Mouse (Mus musculus): ENCODE data around the gene Ptpn6.

GRCm38 (mm10) chr6:124716864-124717490 lies 21.5 kb downstream of the Ptpn6 start:
- no peak for TF ChIP-seq USF2 (IDR thresholded peaks at IDR 0.05; ENCODE audit: borderline replicate concordance in 1 of 2, insufficient read depth in 1 of 2, low read depth in 1 of 2, low read length in 2 of 2)
- TF ChIP-seq EP300 (IDR thresholded peaks at IDR 0.05; ENCODE audit: low read depth in 1 of 2, low read length in 2 of 2), result no peak
- TF ChIP-seq E2F4 (IDR thresholded peaks at IDR 0.05; ENCODE audit: borderline replicate concordance, low read depth, low read length), result no peak
- TF ChIP-seq CTCF (IDR thresholded peaks at IDR 0.05 in 2 of 3, conservative IDR thresholded peaks at IDR 0.05 in 1 of 3; ENCODE audit: control insufficient read depth in 1 of 3, insufficient read depth in 1 of 3, low read depth in 2 of 3, low read length in 3 of 3, poor library complexity in 1 of 3, severe bottlenecking in 1 of 3), result peak in 2 of 3 experiments; percentile 44 to 71; a peak in 5 of 6 replicates
- no peak for TF ChIP-seq MAFK (IDR thresholded peaks at IDR 0.05; ENCODE audit: borderline replicate concordance, low read depth, low read length)
- TF ChIP-seq MAX (IDR thresholded peaks at IDR 0.05; ENCODE audit: low read length), result no peak
